Mouse (Mus musculus) stomach, postnatal 0 days (tissue): ENCODE measurements at regions not wholly inside any gene's neighbourhood (a gene's known extent, or its start where the extent isn't known, plus 50 kb on each side); places are given as distances from the start of the nearest gene placed in this dataset.

Source experiments
- CTCF ChIP-seq: IDR thresholded peaks from 2 replicates; pipeline ENCODE4 v1.5.1; 2016; ENCODE audit warnings: antibody characterized with exemption, low read depth, mild to moderate bottlenecking, moderate library complexity
- EP300 ChIP-seq: optimal IDR thresholded peaks from 2 replicates; pipeline ENCODE3; 2016; ENCODE audit warnings: antibody characterized with exemption

DNA sequence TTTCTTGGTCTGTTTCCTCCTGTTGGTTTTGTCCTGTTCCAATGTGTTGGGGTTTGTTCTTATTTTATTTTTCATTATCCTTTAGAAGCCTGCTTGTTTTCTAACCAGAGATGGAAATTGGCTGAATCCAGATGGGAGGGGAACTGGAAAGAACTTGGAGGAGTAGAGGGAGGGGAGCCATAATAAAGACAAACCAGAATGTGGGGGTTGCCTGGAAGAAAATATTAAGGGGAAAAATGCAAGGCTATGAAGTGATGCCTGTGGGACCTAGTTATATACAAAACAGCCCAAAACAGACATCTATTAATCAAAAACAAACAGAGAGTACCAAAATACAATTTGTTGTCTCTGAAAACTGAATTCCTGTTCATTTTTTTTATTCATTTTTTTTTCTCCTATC lies 78.8 kb downstream of the Tmx1 start:
- no peak for TF ChIP-seq CTCF
- no peak for TF ChIP-seq EP300
